Mouse (Mus musculus) brain, embryonic 14.5 days (tissue): ENCODE measurements at regions not wholly inside any gene's neighbourhood (a gene's known extent, or its start where the extent isn't known, plus 50 kb on each side); places are given as distances from the start of the nearest gene placed in this dataset.

ENCODE experiments used
- CTCF ChIP-seq: fragments of 200-500 bp; IDR thresholded peaks from 2 replicates; pipeline ENCODE4 v1.5.1; 2012; ENCODE audit warnings: inconsistent platforms, mild to moderate bottlenecking, moderate library complexity, borderline replicate concordance; ENCODE audit not compliant: insufficient read depth, insufficient read length; ENCODE audit errors: extremely low read depth
- POLR2A ChIP-seq: fragments of 200-500 bp; IDR thresholded peaks from 2 replicates; pipeline ENCODE4 v1.6.1; 2012; ENCODE audit warnings: mild to moderate bottlenecking, inconsistent platforms, borderline replicate concordance; ENCODE audit not compliant: poor library complexity, insufficient read depth, insufficient read length, severe bottlenecking; ENCODE audit errors: extremely low read depth

DNA sequence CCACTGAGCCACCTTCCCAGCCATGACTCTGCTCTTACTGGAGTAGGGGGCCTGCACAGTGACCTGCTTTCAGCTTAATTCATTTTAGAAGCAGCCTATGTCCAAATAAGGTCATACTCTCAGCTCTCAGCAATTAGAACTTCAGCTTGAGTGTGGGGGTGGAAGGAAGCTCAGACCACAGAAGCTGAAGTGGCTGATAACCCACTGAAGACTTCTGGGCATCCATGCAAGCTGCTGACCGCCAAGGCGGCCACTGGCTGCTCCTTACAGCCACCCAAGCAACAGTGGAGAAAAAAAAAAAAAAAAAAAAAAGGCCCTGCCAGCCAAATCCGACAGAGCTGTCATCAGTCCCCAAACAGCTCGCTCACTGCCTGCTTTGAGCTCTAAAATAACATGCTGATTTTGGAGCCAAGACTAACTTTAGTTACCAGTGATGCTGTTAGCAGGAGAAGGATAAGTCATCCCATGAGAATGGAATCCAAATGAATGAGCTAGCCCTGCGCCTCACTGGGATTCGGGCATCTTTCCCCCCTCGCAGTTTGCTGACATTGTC lies 133.0 kb upstream of the Hs6st1 start:
- TF ChIP-seq CTCF = no peak
- no peak for TF ChIP-seq POLR2A
